Mouse (Mus musculus) R1 (cell line): Measurements from ENCODE around the gene Lpar3.
A peak's percentile ranks its signal among the peaks of the same experiment; 100 is the strongest.
"Not testable (repeated sequence)": the region's sequence is repeated elsewhere in the genome, so short reads cannot be mapped to it uniquely, and the experiment has no call there.

Source experiments
- DNase-seq: peaks from one replicate; pipeline ENCODE4 v3.0.0-alpha.2; 2018; ENCODE audit warnings: low read depth, low spot score

Gene Lpar3

DNA sequence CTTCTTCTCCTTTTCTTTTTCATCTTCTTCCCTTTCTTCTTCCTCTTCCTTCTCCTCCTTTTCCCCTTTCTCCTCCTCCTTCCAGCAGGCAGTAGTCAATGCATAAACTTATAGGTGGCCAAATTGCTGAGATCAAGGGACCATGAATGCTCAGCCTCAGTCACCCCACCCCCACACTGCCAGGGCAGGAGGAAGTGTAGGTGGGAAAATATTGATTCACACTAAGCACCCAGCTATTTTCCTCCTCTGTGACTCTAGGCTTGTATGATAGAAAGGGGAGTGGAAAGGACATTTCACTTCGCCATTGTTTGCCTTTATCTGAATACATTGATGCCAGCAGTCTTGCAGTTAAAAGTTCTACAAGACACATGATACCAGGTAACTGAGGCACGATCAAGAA is 13.3 kb upstream of the Lpar3 start:
- no peak for DNase-seq

DNA sequence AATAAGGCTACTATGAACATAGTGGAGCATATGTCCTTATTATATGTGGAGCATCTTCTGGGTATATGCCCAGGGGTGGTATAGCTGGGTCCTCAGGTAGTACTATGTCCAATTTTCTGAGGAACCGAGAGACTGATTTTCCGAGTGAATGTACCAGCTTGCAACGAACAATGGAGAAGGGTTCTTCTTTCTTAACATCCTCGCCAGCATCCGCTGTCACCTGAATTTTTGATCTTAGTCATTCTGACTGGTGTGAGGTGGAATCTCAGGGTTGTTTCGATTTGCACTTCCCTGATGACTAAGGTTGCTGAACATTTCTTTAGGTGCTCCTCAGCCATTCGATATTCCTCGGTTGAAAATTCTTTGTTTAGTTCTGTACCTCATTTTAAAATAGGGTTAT is 11.0 kb upstream of the Lpar3 start:
- not testable (repeated sequence) for DNase-seq

DNA sequence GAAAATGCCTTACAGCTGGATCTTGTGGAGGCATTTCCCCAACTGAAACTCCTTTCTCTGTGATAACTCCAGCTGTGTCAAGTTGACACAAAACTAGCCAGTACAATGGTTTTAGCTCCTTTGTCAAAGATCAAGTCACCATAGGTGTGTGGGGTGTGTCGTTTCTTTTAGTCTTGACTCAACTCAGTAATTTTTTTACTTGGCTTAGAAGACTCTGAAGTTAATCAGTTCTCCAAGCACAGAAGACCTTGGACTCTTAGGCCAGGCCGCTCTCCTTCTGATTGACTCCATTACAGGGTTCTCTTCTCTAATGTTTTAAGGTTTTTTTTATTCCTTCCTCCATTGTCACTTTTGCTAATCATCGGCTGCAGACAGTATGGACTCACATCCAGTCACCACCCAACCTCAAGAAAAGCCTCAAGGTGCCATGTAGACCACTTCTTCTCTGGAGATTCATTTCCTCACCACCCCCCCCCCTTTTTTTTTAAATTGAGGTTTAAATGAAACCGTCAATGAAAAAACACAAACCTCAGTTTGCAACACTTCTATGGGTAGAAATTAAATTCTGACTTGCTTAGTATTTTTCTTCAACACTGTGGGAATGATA is 9.5 kb upstream of the Lpar3 start:
- no peak for DNase-seq

DNA sequence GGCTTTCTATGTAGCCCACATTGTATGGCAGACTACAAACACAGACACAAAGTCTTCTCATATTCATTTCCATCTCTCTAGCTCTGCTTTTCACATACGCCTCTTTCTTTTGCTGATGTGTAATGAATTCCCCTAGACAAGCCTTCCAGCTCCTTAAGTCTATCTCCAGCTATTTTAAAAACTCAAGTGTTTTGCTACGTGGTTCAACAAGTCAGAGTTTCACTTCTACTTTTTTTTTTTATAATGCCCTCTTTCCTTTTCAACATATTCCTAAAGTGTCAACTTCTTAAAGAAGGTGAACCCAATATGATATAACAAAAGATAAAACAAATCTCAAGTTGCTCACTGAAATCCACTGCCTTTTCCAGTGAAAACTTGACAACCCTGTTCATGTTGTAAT is 8.8 kb upstream of the Lpar3 start:
- DNase-seq, result no peak

DNA sequence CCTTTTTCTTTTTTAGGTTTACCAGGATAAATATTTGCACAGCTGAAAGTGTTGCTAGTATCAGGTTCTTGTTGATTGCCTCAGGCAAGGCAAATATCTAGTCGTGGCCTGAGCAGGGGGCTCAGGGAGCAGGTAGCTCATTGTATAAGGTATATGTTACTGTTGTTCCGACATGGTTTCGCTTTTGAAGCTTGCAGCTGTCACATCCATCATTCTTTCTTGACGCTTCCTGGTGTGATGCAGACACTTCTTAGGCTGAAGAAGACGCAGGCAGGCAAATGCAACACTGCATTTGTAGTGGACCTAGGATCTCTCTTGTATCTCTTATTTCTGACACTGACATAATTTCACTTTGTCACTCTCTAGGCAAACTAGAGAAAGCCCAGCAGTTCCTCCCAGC is 7.4 kb upstream of the Lpar3 start:
- DNase-seq, result no peak

DNA sequence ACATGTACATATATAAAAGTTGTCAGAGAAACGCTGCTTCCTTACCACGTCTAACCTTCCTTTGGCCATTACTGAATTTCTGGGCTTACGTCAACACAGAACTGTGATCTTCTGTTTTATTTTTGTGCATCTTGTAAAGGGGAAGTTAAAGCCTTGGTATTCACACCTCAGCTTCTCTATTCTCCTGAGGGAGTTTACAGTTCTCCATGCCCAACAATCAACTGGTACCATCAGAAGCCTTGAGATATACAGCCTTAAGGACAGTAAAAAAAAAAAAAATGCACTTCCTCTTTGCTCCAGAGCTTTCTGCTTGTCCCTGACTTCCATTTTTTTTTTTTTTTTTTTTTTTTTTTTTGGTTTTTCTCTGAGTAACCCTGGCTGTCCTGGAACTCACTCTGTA is 4.2 kb upstream of the Lpar3 start:
- no peak for DNase-seq

DNA sequence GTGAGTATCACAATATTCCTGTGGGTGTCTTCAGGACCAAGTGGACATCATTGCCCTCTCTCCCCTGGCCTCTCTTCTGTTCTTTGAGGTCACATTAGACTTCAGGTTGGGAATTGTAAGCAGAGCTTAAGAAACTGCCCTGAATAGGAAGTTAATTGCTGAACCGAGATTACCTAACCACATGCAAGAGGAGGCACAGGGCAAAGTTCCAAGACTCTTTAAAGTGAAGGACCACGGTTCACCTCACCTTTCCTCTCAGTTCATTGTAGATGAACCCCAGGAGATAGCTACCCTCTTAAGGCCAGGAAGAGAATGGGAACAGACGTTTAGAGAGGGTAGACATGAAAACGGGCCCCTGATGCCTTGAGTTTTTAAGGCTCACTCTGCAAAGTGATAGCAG is 3.5 kb downstream of the Lpar3 start:
- no peak for DNase-seq

DNA sequence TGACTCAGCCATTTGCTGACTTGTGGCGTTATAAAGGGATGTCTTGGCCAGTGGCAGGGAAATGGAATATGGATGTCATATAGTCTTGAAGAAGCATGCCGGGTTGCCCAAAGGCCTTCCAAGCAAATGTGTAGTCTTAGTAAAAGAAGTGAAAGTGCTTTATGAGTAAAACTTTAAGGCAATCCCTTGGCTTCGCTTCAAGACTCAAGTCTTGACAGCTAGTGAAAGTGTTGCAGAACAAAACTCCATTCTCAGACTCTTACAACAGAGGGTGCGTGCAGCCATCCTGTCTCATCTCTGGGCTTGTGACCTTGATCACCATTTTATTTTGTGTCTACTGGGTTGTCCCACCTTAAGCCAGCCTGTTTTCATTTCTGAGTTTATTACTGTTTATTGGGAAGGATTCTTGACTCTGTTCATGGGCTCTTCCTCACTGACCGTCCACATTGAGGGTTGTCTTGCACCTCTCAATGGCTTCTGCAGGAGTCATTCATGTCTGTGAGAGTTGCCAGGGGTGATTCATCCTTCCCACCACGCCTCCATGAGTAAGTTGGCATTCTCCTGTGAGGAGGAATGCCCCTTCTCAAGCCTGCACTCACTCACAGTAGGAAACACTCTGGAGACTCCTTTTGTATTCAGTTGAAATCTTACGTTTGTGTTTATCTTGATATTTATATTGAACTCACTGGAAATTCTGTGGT is 4.4 kb downstream of the Lpar3 start:
- DNase-seq, result no peak

DNA sequence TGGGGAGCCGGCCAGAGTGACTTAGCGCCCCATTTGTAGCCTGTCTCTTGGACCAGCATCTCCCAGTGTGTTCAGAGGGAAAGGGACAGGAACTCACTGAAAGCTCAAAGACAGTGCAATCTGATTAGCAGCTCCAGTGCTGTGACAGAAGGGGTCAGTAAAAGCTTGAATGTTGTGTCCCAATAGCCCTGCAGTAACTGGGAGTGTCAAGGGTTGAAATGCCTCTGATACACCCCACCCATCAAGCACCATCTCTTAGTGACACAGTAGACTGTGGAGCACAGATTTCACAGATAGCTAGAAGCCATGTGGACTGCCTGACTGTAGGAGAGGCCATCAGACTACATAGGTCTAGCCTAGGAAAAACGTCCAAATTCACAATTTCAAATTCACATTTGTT is 6.7 kb downstream of the Lpar3 start:
- DNase-seq, result no peak

DNA sequence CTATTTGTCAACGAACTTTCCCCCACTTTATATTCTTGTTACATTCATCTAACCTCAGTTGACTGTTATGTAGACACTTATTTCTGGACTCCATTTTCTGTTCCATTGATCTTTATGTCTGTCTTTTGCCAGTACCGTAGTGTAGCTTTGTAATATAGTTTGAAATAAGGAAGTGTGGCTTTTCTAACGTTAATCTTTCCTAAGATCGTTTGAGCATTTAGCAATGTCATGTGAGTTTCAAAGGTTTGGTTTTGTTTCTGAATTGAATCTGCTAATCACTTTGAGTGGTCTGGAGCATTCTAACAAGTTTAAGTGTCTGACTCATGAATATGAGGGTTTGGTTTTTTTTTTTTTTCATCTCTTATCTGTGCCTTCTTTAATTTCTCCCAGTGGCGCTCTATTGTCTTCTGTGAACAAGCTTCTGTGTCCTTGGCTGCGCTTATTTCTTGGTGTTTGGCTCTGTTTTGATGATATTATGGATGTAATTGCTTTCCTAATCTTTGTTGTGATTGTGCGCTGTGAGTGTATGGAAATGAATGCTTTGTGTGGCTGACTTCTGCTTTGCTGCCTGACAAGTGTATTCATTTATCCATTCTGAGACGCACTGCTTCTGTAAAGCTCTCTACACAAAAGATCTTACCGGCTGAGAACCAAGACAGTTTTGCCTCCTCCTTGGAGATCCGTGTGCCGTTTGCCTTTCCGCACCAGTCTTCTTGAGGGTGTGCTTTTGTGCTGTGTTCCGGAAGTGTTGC is 8.0 kb downstream of the Lpar3 start:
- DNase-seq, result no peak

DNA sequence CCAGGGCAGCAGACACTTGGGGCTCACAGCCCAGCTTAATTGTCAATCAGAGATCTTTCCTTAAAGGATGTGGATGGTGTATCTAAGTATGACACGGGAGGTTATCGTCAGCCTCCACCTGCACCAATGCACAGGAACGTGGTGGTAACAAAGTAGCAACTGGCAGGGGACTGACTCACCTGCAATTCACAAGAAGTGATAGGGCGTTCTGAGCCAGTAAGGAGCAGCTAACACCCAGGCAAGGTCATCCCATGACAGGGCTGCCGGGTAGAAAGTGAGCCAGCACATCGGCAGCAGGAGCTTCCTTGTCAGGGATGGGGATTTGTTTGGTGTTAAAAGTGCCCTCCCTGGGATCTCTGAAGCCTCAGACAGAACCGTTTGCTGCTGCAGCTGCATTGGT is 11.9 kb downstream of the Lpar3 start:
- DNase-seq, result no peak

DNA sequence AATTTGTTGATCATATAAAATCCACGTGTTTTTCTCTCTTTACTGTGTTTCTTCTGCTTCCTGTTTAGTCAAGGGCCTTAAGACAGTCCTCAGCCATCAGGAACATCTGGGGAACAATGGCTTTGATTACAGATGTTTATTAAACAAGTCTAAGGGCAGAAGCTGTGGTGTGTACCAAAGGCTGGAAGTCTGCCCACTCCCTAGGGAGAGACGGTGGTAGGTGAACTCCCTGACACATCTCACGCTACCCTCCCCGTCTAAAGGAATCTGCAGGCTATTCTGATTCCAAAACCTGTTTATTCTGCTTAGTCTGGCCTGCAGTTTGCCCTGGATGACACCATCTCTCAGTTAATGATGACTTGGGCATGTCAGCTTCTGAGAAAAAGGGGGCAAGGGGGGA is 13.0 kb downstream of the Lpar3 start:
- no peak for DNase-seq

DNA sequence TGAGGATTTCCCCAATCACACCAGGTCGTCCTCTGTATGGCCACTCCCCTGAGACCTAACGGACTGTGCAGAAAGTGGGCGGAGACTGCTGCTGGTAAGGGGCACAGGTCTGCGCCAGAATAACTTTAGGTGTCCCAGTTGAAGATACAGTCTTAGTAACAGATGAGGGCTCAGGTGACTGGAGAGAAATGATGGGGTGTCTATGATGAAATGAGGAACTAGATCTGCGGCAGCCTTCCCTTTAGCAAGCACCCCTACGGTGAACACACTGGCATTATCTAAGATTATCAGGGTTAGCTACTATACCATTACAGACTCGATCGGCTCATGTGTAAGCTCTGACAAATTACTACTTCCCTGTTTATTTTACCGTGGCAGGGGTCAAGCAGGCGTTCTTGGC is 13.8 kb downstream of the Lpar3 start:
- no peak for DNase-seq

DNA sequence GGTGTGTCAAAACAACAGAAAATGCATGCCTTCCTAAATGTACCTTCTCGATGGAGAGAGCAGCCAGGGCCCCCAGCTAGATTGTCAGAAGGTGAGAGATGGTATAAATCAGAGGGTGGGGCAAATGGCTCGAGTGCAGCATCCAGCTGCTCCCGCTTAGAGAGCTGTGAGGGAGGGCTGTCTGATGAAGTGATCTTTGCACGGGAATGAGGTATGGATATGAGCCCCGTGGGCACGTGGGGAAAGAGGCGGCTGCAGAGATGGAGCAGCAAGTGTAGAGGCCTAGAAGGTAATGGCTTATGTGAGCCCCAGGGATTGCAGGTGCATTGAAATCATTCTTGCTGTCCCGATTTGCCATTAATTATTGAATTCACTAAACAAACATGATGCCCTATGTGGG is 15.5 kb downstream of the Lpar3 start:
- no peak for DNase-seq

DNA sequence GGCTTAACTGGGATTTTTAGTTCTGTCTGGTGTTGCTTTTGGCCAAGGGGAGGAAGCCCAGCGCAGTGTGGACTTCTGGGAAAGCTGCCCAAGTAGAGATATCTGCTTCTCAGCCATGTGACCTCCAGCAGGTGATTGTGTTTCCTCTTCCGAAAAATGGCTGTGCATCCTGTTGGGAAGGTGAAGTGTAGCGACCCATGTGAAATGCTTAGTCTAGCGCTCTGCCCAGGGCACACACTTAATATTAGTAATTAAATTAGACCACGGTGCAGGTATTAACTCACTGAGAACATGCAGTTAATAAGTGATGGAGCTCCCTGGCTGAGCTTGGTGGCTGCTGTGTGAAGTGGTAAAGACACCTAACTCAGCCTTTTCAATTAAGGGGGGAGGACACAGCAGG is 16.9 kb downstream of the Lpar3 start:
- DNase-seq, result no peak

DNA sequence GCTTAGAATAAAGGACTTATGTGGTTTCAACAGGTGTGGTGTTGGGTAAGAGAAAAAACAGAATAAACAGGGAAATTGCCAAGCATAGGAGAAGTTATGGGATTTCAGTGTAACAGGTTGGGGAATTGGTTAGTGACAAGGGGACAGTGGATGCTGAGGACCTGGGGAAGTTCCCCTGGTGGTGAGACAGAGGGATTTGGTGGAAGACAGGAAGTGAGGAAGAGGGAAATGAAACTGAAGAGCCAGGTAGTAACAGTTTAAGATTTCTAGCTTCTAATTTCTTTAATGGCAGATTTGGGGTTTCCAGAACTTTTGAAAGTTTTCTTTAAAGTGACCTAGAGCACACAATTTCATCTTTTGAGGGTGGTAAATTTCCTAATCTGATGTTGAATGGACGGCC is 23.9 kb downstream of the Lpar3 start:
- no peak for DNase-seq

DNA sequence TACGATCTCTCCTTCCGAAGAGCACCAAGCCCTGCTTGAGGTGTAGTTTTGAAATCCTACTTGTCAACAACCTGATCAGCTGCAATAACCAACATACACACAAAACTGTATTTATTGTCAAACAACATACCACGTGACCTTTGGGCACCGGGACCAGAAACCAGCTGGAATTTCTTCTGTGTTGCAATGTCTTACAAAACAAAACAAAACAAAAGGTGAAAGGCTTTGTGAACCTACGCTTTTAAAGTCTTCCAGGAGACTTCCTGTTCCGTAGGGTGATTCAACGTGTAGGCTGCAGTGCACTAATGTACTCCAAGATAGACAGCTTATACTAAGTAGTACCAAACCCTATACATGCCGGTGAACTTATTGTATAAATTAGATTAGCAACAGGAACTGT is 25.8 kb downstream of the Lpar3 start:
- no peak for DNase-seq

DNA sequence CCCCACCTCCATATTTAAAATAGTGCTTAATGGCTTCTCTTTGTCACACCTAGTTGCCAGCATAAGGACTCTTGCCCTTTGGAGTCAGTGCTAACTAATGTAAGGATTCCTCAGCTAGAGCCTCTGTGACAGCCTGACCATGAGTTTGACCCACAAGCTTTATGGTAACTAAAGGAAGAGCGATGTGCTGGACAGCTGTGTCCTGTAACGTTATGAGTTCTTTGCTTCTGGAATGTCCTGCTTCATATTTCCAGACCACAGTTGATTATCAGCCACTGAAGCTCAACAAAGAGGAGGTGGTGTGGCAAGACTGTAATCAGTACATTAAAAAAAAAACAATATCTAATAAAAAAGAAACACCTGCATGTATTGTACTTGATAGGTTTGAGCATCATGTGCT is 26.2 kb downstream of the Lpar3 start:
- DNase-seq, result no peak

DNA sequence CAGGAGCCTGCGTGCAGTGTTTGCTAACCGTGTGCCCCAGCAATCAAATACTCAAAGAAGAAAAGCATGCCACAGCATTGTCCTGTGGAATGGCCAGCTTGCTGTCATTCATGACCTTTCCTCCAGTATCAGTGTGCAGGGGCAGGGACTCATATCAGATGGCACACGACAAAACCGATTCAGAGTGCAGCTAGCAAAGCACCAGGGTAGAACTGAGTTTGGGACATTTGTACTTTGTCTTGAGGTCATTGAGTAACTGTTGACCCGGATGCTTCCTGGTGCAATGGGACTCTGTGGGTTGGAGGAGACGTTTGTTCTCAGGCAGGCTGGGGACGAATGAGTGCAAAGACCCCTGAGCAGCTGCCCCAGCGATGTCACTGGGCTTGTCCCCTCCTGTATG is 29.1 kb downstream of the Lpar3 start:
- no peak for DNase-seq

DNA sequence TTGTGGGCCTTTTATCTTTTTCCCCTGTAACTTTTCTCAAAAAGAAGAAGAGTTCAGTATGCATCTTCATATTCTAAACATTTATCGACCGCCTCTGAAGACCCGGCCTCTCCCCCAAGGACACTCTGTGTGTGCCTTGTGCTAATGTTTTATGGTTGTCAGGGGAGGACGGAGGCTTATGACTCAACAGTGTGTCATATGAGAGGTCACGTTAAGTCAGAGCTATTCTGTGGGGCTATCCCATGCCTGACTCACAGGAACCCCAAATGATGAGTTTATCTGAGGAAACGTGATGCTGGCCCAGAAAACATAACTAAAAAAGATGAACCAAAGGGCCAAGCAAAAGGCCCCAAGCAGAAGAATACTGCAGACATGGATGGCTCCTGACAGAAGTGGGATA is 31.0 kb downstream of the Lpar3 start:
- DNase-seq, result no peak

DNA sequence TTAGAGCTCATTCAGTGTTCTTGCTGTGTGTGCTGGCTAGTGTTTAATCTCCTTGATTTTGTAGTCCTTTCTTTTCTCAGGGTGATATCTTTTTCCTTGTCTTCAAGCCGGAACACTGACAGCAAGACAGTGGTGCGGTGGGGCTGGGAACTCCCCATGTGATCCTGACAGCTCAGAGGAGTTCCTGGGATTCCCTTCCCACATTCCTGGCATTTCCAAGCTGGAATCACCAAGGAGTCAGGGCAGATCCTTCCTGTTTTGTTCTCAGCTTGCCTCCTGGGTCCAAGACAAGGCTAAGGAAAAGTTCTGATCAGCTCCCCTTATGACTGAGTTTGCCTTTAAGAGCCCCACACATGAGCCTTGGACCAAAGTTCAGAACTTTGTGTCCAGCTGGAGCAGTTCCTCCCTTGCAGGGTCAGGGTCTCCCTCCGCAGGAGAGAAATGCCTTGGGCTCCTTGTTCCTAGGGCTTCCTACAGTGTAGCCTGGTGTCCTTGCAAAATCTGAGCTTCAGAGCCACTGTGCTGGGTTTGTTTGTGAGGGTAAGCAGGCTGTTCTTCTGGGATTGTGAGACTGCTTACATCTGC is 33.1 kb downstream of the Lpar3 start:
- DNase-seq, result peak; percentile 66

DNA sequence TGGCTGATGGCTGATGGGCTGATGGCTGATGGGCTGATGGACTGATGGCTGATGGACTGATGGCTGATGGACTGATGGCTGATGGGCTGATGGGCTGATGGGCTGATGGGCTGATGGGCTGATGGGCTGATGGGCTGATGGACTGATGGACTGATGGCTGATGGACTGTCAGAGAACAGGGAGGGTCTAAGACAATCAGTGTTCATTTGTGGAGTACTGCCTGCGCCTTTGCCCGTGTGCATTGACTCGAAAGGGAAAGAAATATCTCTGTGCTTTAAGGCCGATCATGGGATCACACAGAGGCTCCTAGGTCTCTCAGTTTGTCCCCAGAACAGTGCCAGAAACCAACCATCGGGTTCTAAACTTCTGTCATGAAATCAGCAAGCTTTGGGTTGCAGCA is 34.4 kb downstream of the Lpar3 start:
- no peak for DNase-seq
